Mouse (Mus musculus) left cerebral cortex, adult 8-10 months (tissue): ENCODE results near the gene Bok. TPM values are rescaled to one million over a fixed set of nuclear protein-coding genes. Genes with fewer than 3 reads are reported as not detected.

Experiments used
- DNase-seq, 2 experiments: peaks; one replicate each; pipeline ENCODE4 v3.0.0; 2022; ENCODE audit warnings: low spot score in 2 of 2
- total RNA-seq, 4 experiments: library from RNA; stranded (reverse); gene quantifications; 2 replicates each; pipeline ENCODE4 v1.2.4; 2022

Gene Bok
- total RNA-seq, 4 experiments from 2014 or later, result 26.6 to 35.9 (median 30.8) TPM

- no peak for DNase-seq
These were observed 55.2 kb downstream of the Bok start for GRCm38 (mm10) chr1:93740671-93741070.

DNA sequence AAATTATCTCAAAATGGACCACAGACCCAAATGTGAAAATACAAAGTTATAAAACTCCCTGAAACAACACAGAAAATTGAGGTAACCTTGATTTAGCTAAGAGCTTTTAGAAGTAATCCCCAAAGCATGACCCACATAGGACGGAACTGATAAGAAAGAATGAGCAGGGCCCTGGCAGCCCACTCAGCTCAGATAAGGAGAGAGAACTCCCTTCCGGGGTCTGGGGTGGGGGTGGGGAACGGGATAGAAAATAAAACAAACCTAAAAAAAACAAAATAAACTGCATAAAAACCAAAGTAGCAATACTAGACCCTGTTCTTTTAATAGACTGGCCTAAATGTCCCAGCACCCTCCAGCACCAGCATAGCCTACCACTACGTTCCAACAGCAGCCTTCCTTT lies 56.5 kb downstream of the Bok start:
- no peak for DNase-seq

- DNase-seq, result no peak
These were observed 57.5 kb downstream of the Bok start for GRCm38 (mm10) chr1:93742910-93743309.

Other genes starting within 250 kb of the Bok start
- 100 to 1,000 TPM; 148 to 174 (median 161) TPM for gene Hdlbp, start 206.8 kb upstream of the Bok start, total RNA-seq
- 10 to 100 TPM; 12.2 to 13.9 (median 12.8) TPM for gene Farp2, start 173.6 kb upstream of the Bok start, total RNA-seq
- 100 to 1,000 TPM; 350 to 369 (median 358) TPM for gene Stk25, start 27.0 kb upstream of the Bok start, total RNA-seq
- gene Atg4b, start 65.8 kb downstream of the Bok start, total RNA-seq, result 10 to 100 TPM; 77.7 to 85.0 (median 79.6) TPM
- gene Thap4, start 69.2 kb downstream of the Bok start, total RNA-seq, result 10 to 100 TPM; 33.6 to 45.6 (median 42.1) TPM
- gene Dtymk, start 116.3 kb downstream of the Bok start, total RNA-seq, result 10 to 100 TPM; 45.2 to 50.9 (median 46.1) TPM
- gene Ing5, start 118.3 kb downstream of the Bok start, total RNA-seq, result 10 to 100 TPM; 11.8 to 14.5 (median 13.9) TPM
- 10 to 100 TPM; 11.0 to 18.3 (median 15.6) TPM for gene D2hgdh, start 139.2 kb downstream of the Bok start, total RNA-seq
- gene Gal3st2, start 175.6 kb downstream of the Bok start, total RNA-seq, result under 1 TPM in 2 of 4 experiments, not detected in 2; 0.13 to 0.14 TPM
- under 1 TPM; 0.16 to 0.41 (median 0.34) TPM for gene Gal3st2b, start 232.7 kb downstream of the Bok start, total RNA-seq